Mouse (Mus musculus): ENCODE measurements around the gene Cpped1.

The Cpped1 gene

DNA sequence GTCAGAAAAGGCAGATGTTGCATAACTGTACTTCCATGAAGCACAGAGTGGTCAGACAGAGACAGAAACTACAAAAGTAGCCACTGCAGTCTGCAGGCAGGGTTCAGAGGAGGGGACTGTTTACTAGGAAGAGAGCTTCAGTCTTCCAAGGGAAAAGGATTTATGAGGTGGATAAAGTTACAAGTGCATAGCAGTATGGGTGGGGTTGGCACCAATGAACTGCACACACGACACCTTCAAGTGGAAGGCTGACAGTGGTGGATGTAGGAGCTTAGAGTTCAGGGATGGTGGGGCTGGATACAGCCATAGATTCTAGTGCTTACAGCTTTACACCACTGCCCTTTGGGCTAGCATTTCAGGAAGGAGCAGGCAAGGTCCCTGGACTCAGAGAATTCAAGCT lies 75.8 kb downstream of the Cpped1 start:
- no peak for DNase-seq

DNA sequence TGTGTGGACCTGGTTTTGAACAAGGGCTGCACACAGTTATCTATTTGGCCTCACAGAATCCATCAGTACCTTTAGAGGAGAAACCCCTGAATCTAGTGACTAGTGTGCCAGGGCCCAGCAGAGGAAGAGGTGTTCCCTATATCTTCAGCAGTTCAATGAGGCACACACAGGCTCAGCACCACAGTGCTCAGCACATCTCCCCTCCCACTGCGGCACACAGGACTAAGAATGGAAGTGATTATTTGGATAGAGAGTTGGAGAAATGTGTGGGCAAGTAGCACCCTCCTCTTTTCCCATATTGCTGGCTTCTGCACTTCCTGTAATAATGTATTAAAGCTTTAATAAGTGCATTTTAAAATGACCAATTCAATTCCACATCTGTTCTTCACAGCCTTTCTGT lies 80.4 kb downstream of the Cpped1 start:
- no peak for DNase-seq

DNA sequence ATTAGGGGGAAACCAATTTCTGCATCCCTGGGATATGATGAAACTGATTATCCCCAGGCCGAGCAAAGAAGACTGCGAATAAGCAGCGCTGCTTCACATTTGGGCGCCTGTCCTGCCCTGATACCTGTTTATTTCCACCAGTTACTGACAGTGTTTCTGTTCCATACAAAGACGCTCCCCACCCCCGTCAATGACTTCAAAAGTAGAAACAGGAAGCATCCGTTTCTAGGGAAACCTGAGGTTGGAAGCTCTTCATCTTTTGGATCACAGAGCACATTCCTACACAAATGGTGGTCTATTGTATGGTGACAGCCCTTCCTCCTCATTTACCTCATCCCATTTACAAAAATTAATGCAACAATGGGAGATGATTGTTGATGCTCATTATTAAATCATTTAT lies 84.4 kb downstream of the Cpped1 start:
- DNase-seq, result no peak

DNA sequence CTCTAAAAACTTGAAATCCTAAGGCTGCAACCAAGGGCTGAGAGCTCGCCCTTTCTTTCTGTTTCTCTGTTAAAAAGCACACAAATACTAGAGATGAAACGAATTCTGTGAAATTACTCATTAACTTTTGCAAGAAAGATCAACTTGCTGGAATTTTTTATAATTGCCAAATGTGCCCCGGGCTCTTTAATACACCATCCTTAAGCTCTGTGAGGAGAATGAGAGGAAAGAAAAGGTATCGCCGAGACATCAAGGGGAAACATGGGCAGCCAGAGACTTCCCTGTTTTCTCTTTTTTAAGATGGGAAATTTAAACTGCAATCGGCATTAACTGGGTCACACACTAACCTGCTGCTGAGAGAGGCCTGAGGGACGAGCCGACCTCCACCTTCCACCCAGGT lies 84.9 kb downstream of the Cpped1 start:
- DNase-seq, result no peak

DNA sequence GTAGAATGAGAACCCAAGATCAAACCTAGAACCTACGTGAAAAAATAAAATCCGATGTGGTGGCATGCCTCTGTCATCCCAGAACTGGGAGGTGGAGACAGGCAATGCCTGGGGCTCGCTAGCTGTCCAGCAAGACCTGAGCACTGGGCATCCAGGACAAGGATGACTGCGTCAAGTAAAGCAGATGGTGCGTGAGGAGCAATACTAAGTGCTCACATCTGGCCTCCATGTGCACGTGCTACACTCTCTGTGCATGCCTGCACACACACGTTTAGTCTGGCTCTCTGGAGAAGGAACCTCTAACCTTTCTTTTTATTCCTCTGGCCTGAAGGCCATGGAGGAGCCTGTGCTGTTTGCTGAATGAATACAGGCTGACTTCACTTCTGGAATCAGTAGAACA lies 88.5 kb downstream of the Cpped1 start:
- DNase-seq, result no peak

DNA sequence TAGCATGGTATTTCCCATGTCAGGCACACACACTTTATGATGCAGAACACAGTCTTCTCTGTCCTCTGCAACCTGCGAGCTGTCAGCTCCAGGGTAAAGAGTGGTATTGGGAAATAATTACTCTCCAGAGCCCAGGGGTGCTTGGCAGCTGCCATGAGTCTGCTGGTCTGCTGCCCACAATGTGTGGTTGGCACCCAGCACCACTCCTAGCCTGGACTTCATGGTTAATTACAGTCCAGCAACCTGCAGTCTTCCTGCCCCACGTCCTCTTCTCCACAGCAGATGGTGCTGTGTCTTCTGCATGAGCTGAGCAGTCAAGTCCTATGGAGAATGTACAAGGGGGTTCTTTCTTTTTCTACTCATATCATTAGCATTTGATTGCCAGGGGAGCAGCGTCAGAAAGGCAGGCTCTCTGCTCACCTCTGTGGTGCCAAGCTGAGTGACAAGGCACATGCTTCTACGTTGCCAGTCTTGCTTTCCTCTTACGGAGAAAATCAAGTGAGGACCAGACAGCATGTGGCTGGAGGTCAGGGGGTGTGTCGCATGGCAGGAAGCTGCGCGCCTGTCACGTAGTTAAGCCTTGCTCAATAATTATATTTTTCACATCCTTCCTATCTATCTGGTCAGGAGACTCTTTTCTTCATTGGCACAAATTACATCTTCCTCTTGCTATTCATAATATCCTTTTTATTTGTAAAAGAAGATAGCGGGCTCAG lies 94.2 kb downstream of the Cpped1 start:
- DNase-seq, result no peak

DNA sequence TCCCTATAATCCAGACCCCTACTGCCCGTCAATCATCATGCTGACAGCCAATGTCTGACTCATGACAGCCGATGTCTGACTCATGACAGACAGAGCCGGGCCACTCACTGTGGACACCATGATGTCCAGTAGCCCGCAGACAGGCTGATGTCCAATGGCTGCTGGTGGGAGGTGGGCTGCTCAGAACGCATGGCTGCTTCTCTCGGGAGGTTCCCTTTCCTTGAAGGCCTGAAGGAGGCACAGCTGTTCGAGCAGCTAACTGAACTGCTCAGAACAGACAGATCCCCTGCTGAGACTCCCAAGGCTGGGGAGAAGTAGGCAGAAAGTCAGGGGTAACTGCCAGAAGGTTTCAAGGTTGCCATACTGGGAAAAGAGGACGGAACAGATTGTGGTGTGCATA lies 97.1 kb downstream of the Cpped1 start:
- no peak for DNase-seq

DNA sequence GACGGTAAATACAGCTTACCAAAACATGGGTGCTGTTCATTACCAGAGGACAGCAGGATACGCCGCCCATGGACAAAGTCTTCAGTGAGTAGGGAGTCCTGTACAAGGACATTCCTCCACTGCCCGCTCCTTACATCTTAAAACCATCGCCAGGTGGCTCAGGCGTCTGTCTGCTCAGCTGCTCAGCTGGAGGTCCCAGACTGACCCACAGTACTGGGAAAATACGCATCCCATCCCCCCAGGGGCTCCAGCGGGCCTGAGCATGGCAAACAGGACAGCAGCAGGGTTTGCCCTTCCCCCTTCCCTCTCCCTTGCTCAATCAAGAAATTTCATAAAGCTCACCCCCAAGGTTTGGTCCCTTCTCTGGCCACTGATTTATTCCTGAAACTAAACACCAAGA lies 99.6 kb downstream of the Cpped1 start:
- DNase-seq, result no peak

DNA sequence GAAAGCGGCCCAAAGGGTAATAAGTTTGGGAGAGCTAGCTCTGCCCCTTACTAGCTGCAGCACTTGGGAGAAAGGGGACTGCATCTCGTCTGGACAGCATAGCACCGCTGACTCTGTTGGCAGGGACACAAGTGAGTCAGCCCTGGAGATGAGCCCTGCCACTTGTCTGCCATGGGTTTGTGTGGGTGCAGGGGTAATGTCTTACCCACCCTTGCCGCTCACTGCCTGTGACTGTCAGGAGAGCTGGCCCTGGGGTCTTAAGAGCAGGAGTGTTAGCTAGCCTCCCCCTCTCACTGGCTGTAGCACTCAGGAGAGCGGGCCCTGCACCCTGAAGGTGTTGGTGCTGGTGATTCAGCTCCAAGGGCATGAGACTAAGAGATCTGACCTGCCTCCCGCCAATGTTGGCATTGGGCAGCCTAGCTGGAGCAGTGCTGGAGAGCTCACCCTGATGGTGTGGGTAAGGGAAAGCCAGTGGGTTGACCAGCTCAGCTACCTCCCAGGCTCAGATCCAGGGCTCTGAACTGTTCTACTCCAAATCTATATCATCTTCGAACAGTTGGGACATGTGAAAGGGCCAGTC lies 107.2 kb downstream of the Cpped1 start:
- DNase-seq, result no peak

DNA sequence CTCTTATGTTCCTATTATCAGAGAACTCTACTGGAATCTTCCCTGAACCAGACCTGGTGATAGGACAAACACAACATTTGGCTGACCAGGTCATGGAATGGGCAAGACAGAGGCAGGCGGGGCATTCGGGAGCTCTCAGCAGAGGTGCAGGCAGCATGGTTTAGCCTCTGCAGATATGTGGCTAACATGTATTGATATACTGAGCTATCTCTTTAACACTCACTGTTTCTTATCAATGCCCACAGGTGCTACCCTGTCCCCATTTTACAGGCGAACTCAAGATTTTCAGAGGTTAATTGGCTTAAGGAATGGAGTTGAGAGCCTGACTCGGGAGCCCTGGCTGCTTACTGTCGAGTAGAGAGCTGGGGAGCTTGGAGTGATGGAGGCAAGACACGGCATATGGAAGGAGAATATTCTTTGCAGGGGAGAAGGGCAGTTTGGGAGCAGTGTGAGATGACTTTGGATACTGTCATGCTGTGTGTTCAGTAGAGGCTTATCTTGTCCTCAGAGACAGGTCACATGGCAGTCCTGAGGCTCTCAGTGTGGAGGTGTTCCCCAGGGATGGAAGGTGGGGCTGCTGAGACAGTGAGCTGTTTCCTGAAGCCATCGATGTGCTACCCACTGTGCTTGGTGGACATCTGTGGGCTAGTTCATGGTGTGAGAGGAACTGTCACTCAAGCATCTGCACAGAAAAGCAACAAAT lies 113.3 kb downstream of the Cpped1 start:
- DNase-seq, result no peak

DNA sequence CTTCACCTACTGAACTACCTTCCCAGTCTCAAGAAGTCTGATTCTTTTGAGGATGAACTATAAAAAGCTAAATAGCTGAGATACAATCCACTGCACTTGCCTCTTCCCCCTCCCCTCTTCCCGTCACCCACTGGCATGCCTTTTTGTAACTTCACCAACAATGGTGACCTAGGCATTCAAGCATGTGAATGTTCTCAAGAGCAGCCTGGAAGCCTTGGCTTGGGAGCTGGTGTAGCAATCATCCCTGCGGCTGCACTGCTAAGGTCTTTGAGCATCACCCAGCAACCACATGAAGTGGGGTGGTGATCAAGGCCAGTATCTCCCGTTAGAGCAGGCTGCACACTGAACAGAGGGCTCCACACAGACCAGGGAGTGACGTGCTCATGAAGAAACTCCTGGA lies 114.6 kb downstream of the Cpped1 start:
- no peak for DNase-seq

DNA sequence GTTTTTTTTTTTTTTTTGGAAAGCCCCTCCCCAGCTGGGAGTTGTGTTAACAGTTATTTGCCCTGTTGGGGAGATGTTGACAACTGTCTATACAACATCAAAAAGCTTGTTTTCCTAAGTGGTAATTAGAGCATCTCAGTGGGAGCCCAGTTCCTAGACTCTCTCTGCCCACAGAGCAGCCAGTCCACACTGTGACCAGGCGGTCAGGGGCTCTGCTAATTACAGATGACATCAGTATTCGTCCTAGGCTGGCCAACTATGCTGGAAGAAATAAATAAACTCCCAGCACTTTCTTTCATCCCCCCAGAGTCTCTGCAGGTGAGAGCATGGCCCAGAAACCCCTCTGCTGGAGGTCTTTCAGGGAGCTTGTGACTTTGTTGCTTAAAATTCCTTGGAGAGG lies 115.9 kb downstream of the Cpped1 start:
- DNase-seq, result no peak

DNA sequence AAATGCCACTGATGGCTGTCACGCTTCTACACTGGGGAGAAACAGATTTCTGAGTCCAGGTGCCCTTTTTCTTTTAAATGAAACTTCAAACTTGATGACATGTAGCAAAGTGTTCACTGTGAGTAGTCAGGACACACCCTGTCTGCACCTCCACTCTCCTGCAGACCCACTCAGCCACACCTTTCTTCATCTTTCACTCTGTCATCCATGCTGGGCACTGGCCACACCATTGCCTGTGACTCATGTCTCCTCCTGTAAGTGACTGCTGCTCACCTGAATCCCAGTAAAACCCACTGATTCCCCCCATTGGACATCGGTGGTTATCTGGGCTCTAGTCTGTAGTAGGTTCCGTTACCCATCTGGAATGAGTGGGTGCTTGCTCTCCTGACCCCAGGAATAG lies 118.8 kb downstream of the Cpped1 start:
- no peak for DNase-seq

DNA sequence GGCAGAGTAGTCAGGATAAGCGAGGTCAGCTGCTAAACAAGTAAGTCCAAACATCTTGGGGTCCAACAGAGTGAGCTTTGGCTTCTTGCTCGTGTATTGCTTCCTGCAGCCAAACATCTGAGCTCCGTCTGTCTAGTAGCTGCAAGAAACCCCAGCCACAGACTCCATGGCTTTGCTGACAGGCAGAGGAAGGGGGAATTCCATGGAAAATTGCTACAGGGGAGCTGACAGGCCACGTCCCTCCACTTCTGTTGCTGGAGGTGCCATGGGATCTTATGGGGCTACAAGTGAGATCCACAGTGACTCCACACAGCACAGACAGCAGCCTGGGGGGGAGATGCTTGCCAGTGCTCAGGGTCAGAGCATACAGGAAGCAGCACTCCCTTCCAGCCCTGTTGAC lies 123.4 kb downstream of the Cpped1 start:
- no peak for DNase-seq

DNA sequence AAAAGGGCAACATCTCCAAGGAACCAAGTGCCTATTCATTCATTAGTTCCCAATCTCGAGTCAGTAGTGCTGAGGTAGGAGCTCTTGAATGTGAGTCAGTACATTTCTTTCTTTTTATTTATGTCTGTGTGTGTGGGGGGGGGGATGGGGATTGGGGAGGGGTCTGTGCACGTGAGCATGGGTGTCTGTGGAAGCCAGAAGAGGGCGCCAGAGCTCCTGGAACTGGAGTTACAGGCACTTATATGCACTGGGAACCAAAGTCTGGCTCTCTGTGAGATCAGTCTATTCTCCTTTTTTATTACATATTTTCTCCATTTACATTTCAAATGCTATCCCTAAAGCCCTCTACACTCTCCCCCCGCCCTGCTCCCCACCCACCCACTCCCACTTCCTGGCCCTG lies 124.9 kb downstream of the Cpped1 start:
- DNase-seq, result no peak

DNA sequence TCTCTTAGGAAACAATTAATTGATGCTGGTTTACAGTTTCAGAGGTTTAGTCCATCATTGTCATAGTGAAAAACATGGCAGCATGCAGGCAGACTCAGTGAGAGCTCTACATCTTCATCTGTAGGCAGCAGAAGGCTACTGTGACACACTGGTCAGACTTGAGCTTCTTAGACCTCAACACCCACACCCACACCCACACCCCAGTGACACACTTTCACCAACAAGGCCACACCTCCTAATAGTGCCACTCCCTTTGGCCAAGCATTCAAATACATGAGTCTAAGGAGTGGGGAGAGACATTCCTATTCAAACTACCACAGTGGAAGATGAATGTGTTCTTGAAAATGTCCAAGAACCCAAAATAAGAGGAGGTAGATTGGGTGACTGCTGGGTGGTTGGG lies 125.9 kb downstream of the Cpped1 start:
- no peak for DNase-seq

DNA sequence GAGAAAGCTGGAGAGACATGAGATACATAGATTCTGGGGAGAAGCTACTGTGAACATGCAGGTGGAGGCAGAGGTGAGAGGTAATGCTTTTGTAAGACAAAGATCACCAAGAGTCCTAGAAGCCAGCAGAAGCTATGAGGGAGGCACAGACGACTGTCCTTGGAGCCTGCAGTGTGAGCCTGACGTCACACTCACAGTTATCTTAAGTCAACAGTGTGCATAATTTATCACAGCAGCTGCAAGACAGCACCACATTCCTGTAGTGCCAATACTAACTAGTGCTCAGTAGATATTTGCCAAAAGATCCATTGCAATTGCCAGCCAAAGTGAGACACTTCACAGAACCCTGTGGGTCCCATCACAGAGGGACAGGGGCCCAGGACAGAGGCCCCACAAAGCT lies 127.2 kb downstream of the Cpped1 start:
- DNase-seq, result no peak

DNA sequence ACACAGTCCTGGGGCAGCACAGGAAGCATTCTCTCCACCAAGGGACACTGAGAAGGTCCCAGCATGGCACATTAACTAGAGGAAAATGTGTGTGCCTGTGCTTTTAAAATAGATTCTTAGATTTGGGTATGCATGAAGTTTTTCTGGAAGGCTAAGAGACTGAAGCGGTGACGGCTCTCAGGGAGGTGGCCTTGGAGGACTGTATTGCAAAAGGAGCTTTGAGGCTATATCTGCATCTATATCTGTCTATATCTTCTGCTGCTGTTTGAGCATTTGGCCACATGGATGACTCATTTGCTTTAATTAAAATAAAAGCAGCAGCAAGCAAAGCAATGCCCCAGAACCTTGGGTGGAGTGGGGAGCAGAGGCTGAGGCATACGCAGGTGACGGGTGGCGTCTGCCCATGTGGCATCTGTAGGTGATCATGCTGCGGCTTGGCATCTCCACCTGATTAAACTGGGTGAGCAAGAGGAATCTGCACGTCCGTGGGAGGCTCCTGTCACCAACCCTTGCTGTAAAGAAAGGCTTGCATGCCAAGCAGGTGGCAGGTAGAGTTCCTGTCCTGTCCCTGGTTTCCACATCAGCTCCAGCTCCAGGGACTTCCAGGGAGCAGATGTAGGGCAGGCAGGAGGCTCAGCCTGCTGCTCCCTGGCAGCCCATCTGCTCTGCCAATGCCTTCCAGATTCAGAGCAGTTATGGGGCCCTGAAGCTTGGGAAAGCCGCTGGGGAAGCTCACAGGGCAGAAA lies 130.4 kb downstream of the Cpped1 start:
- no peak for DNase-seq

DNA sequence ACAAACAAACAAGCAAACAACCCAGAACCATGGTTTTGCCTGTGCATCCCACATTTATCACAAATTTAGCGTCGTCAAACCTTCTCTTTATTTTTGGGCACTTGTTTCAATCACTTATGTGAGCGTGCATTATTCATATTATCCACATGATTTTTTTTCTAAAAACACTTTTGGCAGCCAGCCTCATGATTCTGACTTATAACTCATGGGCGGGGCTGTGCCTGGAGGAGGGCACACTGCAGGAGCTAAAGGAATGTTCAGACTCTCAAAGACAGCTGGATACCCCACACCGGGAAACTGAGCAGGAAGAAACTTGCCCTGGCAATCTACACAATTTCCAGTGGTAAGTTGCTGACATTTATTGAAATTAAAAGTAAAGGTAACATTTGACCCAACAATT lies 131.1 kb downstream of the Cpped1 start:
- DNase-seq, result no peak

DNA sequence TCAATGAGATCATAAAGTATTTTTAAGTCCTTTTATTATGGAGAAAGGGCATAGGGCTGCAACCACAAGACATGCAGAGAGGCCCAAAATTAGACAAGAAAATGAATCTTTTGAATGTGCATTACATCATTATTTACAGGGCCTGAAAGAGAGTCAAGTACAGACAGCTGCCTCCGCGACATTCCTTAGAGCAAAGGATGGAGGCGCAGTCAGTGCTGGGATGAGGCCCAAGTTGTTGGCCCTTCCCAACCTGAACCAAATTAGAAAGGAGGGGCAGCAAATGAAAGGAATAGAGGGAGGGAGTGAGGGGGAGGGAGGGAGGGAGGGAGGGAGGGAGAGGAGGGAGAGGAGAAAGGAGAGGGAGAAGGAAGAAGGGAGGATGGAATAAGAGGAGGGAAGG lies 132.7 kb downstream of the Cpped1 start:
- no peak for DNase-seq

DNA sequence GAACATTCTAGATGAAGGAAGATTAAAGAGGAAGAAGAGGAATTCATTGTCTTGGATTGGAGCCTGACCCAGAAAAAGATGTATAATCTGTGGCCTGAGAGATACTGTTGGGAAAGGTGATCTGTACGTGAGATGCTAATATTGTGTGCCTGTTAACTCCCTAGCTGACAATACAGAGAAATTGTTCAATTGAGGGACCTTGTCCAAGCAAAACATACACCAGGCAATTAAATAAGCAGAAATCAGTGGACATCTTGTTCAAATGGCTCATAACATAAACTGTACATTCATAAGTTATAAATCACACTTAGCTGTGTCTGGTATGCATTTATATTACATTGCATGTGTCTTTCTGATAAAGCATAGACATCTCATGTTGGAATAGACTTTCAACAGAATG lies 134.9 kb downstream of the Cpped1 start:
- DNase-seq, result no peak

DNA sequence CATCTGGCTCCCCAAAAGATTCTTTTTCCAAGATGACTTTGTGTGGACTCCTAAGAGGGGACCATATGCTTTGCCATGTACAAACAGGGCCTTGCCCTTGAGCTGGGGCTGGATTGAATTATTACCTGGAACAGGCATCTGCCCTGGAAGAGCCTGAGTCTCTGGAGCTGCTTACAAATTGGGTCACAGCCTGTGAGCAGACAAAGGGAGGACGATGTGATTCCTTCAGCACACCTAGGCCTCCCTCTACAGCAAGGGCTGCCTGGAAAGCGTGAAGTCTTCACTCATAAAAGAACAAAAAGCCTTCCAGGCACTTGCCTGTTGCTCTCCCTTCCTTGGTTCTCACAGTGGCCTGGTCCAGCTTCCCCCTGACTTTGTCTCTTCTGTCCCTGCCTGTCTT lies 136.9 kb downstream of the Cpped1 start:
- DNase-seq, result no peak

DNA sequence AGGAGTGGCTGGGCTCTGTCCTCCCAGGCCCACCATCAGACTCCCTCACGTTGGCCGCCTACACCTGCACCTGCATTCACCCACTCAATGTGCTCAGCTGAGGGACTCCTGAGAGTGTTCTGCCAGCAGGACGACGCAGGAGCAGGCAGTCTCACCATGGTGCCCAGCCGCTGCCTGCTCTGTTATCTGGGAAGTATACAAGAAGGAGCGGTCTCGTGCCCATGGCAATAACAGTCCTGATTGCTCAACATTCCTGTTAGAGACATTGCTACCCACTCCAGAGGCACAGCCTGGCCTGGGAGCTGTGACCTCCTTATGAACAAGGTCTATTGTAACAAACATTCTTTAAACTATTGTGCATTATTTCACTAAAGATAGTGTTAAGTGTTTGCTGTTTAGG lies 151.3 kb downstream of the Cpped1 start:
- peak; percentile 20 for DNase-seq

DNA sequence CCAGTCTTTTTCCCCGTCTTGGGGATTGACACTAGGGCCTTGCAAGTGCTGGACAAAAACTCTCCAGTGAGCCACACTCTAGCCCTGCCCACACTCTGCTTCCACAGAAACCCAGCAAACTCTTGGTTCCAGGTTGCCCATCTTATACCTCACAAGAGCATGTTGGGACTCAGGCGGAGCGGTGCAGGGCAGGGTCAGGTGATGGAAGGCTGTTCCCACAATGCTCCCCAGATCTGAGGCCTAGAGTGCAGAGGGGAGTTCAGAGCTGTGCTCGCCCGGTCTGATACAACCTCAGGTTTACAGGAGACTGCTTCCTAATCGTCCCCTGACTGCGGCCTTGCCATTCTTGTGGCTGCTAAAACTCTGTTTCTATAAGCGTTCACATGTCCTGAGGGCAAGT lies 151.8 kb downstream of the Cpped1 start:
- no peak for DNase-seq
